8 mouse cellular contexts compared by ENCODE assay signal in genomic region chr8:92846684-92847083, GRCm38 (mm10). TPM values are rescaled to one million over a fixed set of nuclear protein-coding genes. Genes with fewer than 3 reads are reported as not detected.
A peak's percentile ranks its signal among the peaks of the same experiment; 100 is the strongest.
DNase-seq lines count a peak whose midpoint lies in the region; ATAC-seq and TF ChIP-seq lines count a peak whose summit lies in the region.

No protein-coding gene starts in this region.

- peak; percentile 23 for DNase-seq in liver
- DNase-seq in liver, embryonic 11.5 days (ENCODE audit: low spot score): no peak
- peak; percentile 48 for DNase-seq in midbrain, postnatal 0 days (ENCODE audit: low spot score)
- no peak for DNase-seq in thymus, postnatal 4 days
- no peak for DNase-seq in thymus, postnatal 14 days

- H3K27me3 ChIP-seq in liver, embryonic 11.5 days (replicated peaks; ENCODE audit: control insufficient read depth, insufficient read depth, low read length): no peaks in the 10 kb centered on the region
- H3K27me3 ChIP-seq in hindbrain, embryonic 13.5 days: no peaks in the 10 kb centered on the region
- no peaks in the 10 kb centered on the region for H3K27me3 ChIP-seq in midbrain, postnatal 0 days (ENCODE audit: insufficient read depth, low read length)

- 0 out of 2 replicates have a peak, but pooled peaks cover 4% of the 10 kb centered on the region for H3K4me1 ChIP-seq in liver, embryonic 11.5 days (replicated peaks; ENCODE audit: control insufficient read depth, insufficient read depth, low read length)
- H3K4me1 ChIP-seq in embryonic fibroblast, embryonic 13.5 days (ENCODE audit: control insufficient read depth, insufficient read depth, low read length): peaks cover 25% of the 10 kb centered on the region
- H3K4me1 ChIP-seq in hindbrain, embryonic 13.5 days (replicated peaks): peaks cover 36% of the 10 kb centered on the region
- H3K4me1 ChIP-seq in midbrain, postnatal 0 days (ENCODE audit: insufficient read depth, low read length): no peaks in the 10 kb centered on the region

- no peak overlapping the region for H3K4me3 ChIP-seq in liver, embryonic 11.5 days (ENCODE audit: low read depth, low read length)
- no peak overlapping the region for H3K4me3 ChIP-seq in embryonic fibroblast, embryonic 13.5 days (ENCODE audit: insufficient read depth, low read length)
- H3K4me3 ChIP-seq in hindbrain, embryonic 13.5 days: no peak overlapping the region
- no peak overlapping the region for H3K4me3 ChIP-seq in midbrain, postnatal 0 days (ENCODE audit: low read depth, low read length)

- H3K9me3 ChIP-seq in liver, embryonic 11.5 days (ENCODE audit: control insufficient read depth, low read length): no peaks in the 10 kb centered on the region
- H3K9me3 ChIP-seq in hindbrain, embryonic 13.5 days: no peaks in the 10 kb centered on the region
- H3K9me3 ChIP-seq in midbrain, postnatal 0 days (ENCODE audit: low read length): no peaks in the 10 kb centered on the region

- no peak overlapping the region for H3K27ac ChIP-seq in liver, embryonic 11.5 days (ENCODE audit: low read depth, low read length)
- H3K27ac ChIP-seq in embryonic fibroblast, embryonic 13.5 days (ENCODE audit: insufficient read depth, low read length): peak overlapping the region; percentile 86
- peak overlapping the region; percentile 64 for H3K27ac ChIP-seq in hindbrain, embryonic 13.5 days
- H3K27ac ChIP-seq in midbrain, postnatal 0 days (ENCODE audit: low read depth, low read length): no peak overlapping the region

- 0 out of 2 replicates have a peak, but pooled peaks cover 4% of the 10 kb centered on the region for H3K36me3 ChIP-seq in liver, embryonic 11.5 days (ENCODE audit: control insufficient read depth, insufficient read depth, low read length)
- peaks cover 5% of the 10 kb centered on the region; the same call in 1 of the 2 replicates for H3K36me3 ChIP-seq in hindbrain, embryonic 13.5 days
- no peaks in the 10 kb centered on the region for H3K36me3 ChIP-seq in midbrain, postnatal 0 days (ENCODE audit: insufficient read depth, low read length)

- 17% methylated on average over 3 of the region's 3 CpGs for WGBS in liver, embryonic 11.5 days
- 33% methylated on average over 3 of the region's 3 CpGs for WGBS in hindbrain, embryonic 13.5 days
- 25% methylated on average over 3 of the region's 3 CpGs for WGBS in midbrain, postnatal 0 days

- ATAC-seq in liver, embryonic 11.5 days (replicated peaks; ENCODE audit: low FRiP score): no peak
- ATAC-seq in hindbrain, embryonic 13.5 days (ENCODE audit: low FRiP score): peak; percentile 53; the same call in 1 of the 2 replicates
- ATAC-seq in midbrain, postnatal 0 days (ENCODE audit: low FRiP score): no peak
- no peak for ATAC-seq in erythroblast, adult 5-6 weeks (replicated peaks; ENCODE audit: low FRiP score, poor library complexity, severe bottlenecking)

- H3K9ac ChIP-seq in liver, embryonic 11.5 days (ENCODE audit: low read depth, low read length): no peak overlapping the region
- H3K9ac ChIP-seq in hindbrain, embryonic 13.5 days: no peak overlapping the region
- H3K9ac ChIP-seq in midbrain, postnatal 0 days (replicated peaks; ENCODE audit: low read length, poor library complexity, severe bottlenecking): no peak overlapping the region

- no peak for TF ChIP-seq CTCF in embryonic fibroblast, embryonic 13.5 days (IDR thresholded peaks at IDR 0.05; ENCODE audit: borderline replicate concordance, insufficient read depth, low read length)
- TF ChIP-seq CTCF in midbrain, postnatal 0 days (IDR thresholded peaks at IDR 0.05): no peak

- no peak for TF ChIP-seq POLR2A in embryonic fibroblast, embryonic 13.5 days (IDR thresholded peaks at IDR 0.05; ENCODE audit: low read depth, low read length)

- no peak overlapping the region; the same call in 1 of the 2 replicates for H3K4me2 ChIP-seq in liver, embryonic 11.5 days
- no peak overlapping the region for H3K4me2 ChIP-seq in hindbrain, embryonic 13.5 days
- H3K4me2 ChIP-seq in midbrain, postnatal 0 days (ENCODE audit: low read depth, low read length, poor library complexity, severe bottlenecking): no peak overlapping the region

RNA-seq across cellular contexts. Expression of gene Lpcat2, which starts 8.5 kb away (rescaled TPM):
- polyA plus RNA-seq in liver, embryonic 11.5 days (2014; fragmentation: Nextera tagmentation; extraction: Ambion mirVana): 3.3 and 4.3 TPM in 2 replicates
- polyA plus RNA-seq in embryonic fibroblast, embryonic 13.5 days (2011; ENCODE audit: insufficient read length, low read depth, missing spikeins): 4.3 and 7.6 TPM in 2 replicates
- polyA plus RNA-seq in hindbrain, embryonic 13.5 days (2015; fragmentation: Nextera tagmentation; extraction: Ambion mirVana): 7.5 and 11.3 TPM in 2 replicates
- 5.0 and 6.2 TPM in 2 replicates for total RNA-seq in midbrain, postnatal 0 days (2014; rRNA removed)
- polyA plus RNA-seq in midbrain, postnatal 0 days (2015; fragmentation: Nextera tagmentation; extraction: Ambion mirVana): 8.9 and 11.2 TPM in 2 replicates
- total RNA-seq in erythroblast, adult 5-6 weeks (2015; ENCODE audit: low replicate concordance): 7.7 and 29.0 TPM in 2 replicates
- 8.6 and 8.8 TPM in 2 replicates for total RNA-seq in erythroblast, adult 5-6 weeks (2017; ENCODE audit: low replicate concordance)

RNA-seq across cellular contexts. Expression of gene Mmp2, which starts 19.6 kb away (rescaled TPM):
- 48.1 and 49.7 TPM in 2 replicates for polyA plus RNA-seq in liver, embryonic 11.5 days (2014; fragmentation: Nextera tagmentation; extraction: Ambion mirVana)
- 359 and 374 TPM in 2 replicates for polyA plus RNA-seq in embryonic fibroblast, embryonic 13.5 days (2011; ENCODE audit: insufficient read length, low read depth, missing spikeins)
- 30.9 and 34.4 TPM in 2 replicates for polyA plus RNA-seq in hindbrain, embryonic 13.5 days (2015; fragmentation: Nextera tagmentation; extraction: Ambion mirVana)
- 16.1 and 19.2 TPM in 2 replicates for total RNA-seq in midbrain, postnatal 0 days (2014; rRNA removed)
- 14.8 and 16.5 TPM in 2 replicates for polyA plus RNA-seq in midbrain, postnatal 0 days (2015; fragmentation: Nextera tagmentation; extraction: Ambion mirVana)
- total RNA-seq in erythroblast, adult 5-6 weeks (2015; ENCODE audit: low replicate concordance): not detected in 2 replicates
- total RNA-seq in erythroblast, adult 5-6 weeks (2017; ENCODE audit: low replicate concordance): 1.1 TPM in 1 of 2 replicates, not detected in the other

RNA-seq across cellular contexts. Expression of gene Capns2, which starts 54.5 kb away (rescaled TPM):
- polyA plus RNA-seq in liver, embryonic 11.5 days (2014; fragmentation: Nextera tagmentation; extraction: Ambion mirVana): 0.16 and 0.18 TPM in 2 replicates
- 1.7 TPM in 1 of 2 replicates, not detected in the other for polyA plus RNA-seq in embryonic fibroblast, embryonic 13.5 days (2011; ENCODE audit: insufficient read length, low read depth, missing spikeins)
- polyA plus RNA-seq in hindbrain, embryonic 13.5 days (2015; fragmentation: Nextera tagmentation; extraction: Ambion mirVana): 0.26 and 0.27 TPM in 2 replicates
- 1.7 and 3.9 TPM in 2 replicates for total RNA-seq in midbrain, postnatal 0 days (2014; rRNA removed)
- polyA plus RNA-seq in midbrain, postnatal 0 days (2015; fragmentation: Nextera tagmentation; extraction: Ambion mirVana): 0.26 and 0.45 TPM in 2 replicates
- total RNA-seq in erythroblast, adult 5-6 weeks (2015; ENCODE audit: low replicate concordance): not detected in 2 replicates
- not detected in 2 replicates for total RNA-seq in erythroblast, adult 5-6 weeks (2017; ENCODE audit: low replicate concordance)

Comparison
In these comparisons a context has a peak if more than half of its experiments do, and no peak if none do; other contexts are left out.
1. DNase-seq: peak in liver (single experiment) and midbrain, postnatal 0 days (single experiment); none in liver, embryonic 11.5 days (single experiment), thymus, postnatal 4 days (single experiment) and thymus, postnatal 14 days (single experiment).
2. H3K27ac ChIP-seq: peak in embryonic fibroblast, embryonic 13.5 days (single experiment) and hindbrain, embryonic 13.5 days (single experiment); none in liver, embryonic 11.5 days (single experiment) and midbrain, postnatal 0 days (single experiment).